Mouse (Mus musculus): ENCODE data around the gene Zfp444.

- TF ChIP-seq CHD2 (IDR thresholded peaks at IDR 0.05; ENCODE audit: low read depth, low read length): no peak
- no peak for TF ChIP-seq HCFC1 (IDR thresholded peaks at IDR 0.05; ENCODE audit: borderline replicate concordance, insufficient read depth, low read length)
- no peak for TF ChIP-seq ZNF384 (IDR thresholded peaks at IDR 0.05; ENCODE audit: low read depth, low read length)
- no peak for TF ChIP-seq ZC3H11A (IDR thresholded peaks at IDR 0.05; ENCODE audit: borderline replicate concordance, low read depth, low read length)
- no peak for TF ChIP-seq MAFK (IDR thresholded peaks at IDR 0.05; ENCODE audit: insufficient read depth, low read depth, low read length)
Observed at GRCm38 (mm10) chr7:6179013-6179412, 7.0 kb downstream of the Zfp444 start.
